Mouse (Mus musculus): ENCODE measurements at regions not wholly inside any gene's neighbourhood (a gene's known extent, or its start where the extent isn't known, plus 50 kb on each side); places are given as distances from the start of the nearest gene placed in this dataset.
A peak's percentile ranks its signal among the peaks of the same experiment; 100 is the strongest.

GRCm38 (mm10) chr9:84178705-84179104 lies 253.8 kb downstream of the Bckdhb start:
- no peak for DNase-seq
- intact Hi-C loops (cut with DNase I; ENCODE audit: low total_unique reads), result no loop called here

GRCm38 (mm10) chr9:84179238-84179637 lies 254.3 kb downstream of the Bckdhb start:
- intact Hi-C loops (cut with DNase I; ENCODE audit: low total_unique reads), result no loop called here

GRCm38 (mm10) chr9:84183637-84184374 lies 258.9 kb downstream of the Bckdhb start:
- no peak for DNase-seq
- intact Hi-C loops (cut with DNase I; ENCODE audit: low total_unique reads), result no loop called here

More at GRCm38 (mm10) chr9:84179238-84179637, 254.3 kb downstream of the Bckdhb start:
- no peak for DNase-seq

GRCm38 (mm10) chr9:84187531-84187930 lies 262.6 kb downstream of the Bckdhb start:
- intact Hi-C loops (cut with DNase I; ENCODE audit: low total_unique reads), result no loop called here
- DNase-seq, result no peak

GRCm38 (mm10) chr9:84193405-84193804 lies 268.5 kb downstream of the Bckdhb start:
- intact Hi-C loops (cut with DNase I; ENCODE audit: low total_unique reads), result no loop called here
- no peak for DNase-seq

GRCm38 (mm10) chr9:84194716-84195115 lies 269.8 kb downstream of the Bckdhb start:
- intact Hi-C loops (cut with DNase I; ENCODE audit: low total_unique reads), result no loop called here

GRCm38 (mm10) chr9:84195338-84195737 lies 270.4 kb downstream of the Bckdhb start:
- intact Hi-C loops (cut with DNase I; ENCODE audit: low total_unique reads), result no loop called here
- no peak for DNase-seq

More at GRCm38 (mm10) chr9:84194716-84195115, 269.8 kb downstream of the Bckdhb start:
- no peak for DNase-seq

GRCm38 (mm10) chr9:84200208-84200607 lies 275.3 kb downstream of the Bckdhb start:
- intact Hi-C loops (cut with DNase I; ENCODE audit: low total_unique reads), result no loop called here
- no peak for DNase-seq

- no peak for DNase-seq
- intact Hi-C loops (cut with DNase I; ENCODE audit: low total_unique reads), result no loop called here
Observed at GRCm38 (mm10) chr9:84204056-84204455, 279.1 kb downstream of the Bckdhb start.

- intact Hi-C loops (cut with DNase I; ENCODE audit: low total_unique reads), result no loop called here
Observed at GRCm38 (mm10) chr9:84240491-84240975, 315.6 kb downstream of the Bckdhb start.

GRCm38 (mm10) chr9:84249765-84250164 lies 324.8 kb downstream of the Bckdhb start:
- intact Hi-C loops (cut with DNase I; ENCODE audit: low total_unique reads), result no loop called here

More at GRCm38 (mm10) chr9:84240491-84240975, 315.6 kb downstream of the Bckdhb start:
- no peak for DNase-seq

GRCm38 (mm10) chr9:84253022-84253991 lies 328.4 kb downstream of the Bckdhb start:
- DNase-seq, result peak; percentile 5
- intact Hi-C loops (cut with DNase I; ENCODE audit: low total_unique reads), result no loop called here

More at GRCm38 (mm10) chr9:84249765-84250164, 324.8 kb downstream of the Bckdhb start:
- no peak for DNase-seq

- DNase-seq, result no peak
- intact Hi-C loops (cut with DNase I; ENCODE audit: low total_unique reads), result no loop called here
Observed at GRCm38 (mm10) chr9:84258488-84258887, 333.5 kb downstream of the Bckdhb start.

GRCm38 (mm10) chr9:84259751-84260150 lies 334.8 kb downstream of the Bckdhb start:
- DNase-seq, result no peak
- intact Hi-C loops (cut with DNase I; ENCODE audit: low total_unique reads), result no loop called here

- intact Hi-C loops (cut with DNase I; ENCODE audit: low total_unique reads), result no loop called here
- no peak for DNase-seq
Observed at GRCm38 (mm10) chr9:84262151-84262550, 337.2 kb downstream of the Bckdhb start.

- no peak for DNase-seq
- intact Hi-C loops (cut with DNase I; ENCODE audit: low total_unique reads), result no loop called here
Observed at GRCm38 (mm10) chr9:84266974-84267373, 342.0 kb downstream of the Bckdhb start.

GRCm38 (mm10) chr9:84274608-84275007 lies 349.7 kb downstream of the Bckdhb start:
- intact Hi-C loops (cut with DNase I; ENCODE audit: low total_unique reads), result no loop called here
- DNase-seq, result no peak

GRCm38 (mm10) chr9:84278295-84278694 lies 353.4 kb downstream of the Bckdhb start:
- intact Hi-C loops (cut with DNase I; ENCODE audit: low total_unique reads), result no loop called here
- no peak for DNase-seq

GRCm38 (mm10) chr9:84278731-84279130 lies 353.8 kb downstream of the Bckdhb start:
- intact Hi-C loops (cut with DNase I; ENCODE audit: low total_unique reads), result no loop called here
- no peak for DNase-seq

- no peak for DNase-seq
- intact Hi-C loops (cut with DNase I; ENCODE audit: low total_unique reads), result no loop called here
Observed at GRCm38 (mm10) chr9:84280898-84281297, 356.0 kb downstream of the Bckdhb start.
